Mouse (Mus musculus) urinary bladder, adult 18-20 months (tissue): Measurements from ENCODE around the gene Fam166b.

ENCODE experiments used
- DNase-seq, 2 experiments: peaks; one replicate each; pipeline ENCODE4 v3.0.0; 2022; ENCODE audit warnings: low spot score in 2 of 2, mixed read lengths in 2 of 2

The Fam166b gene

DNA sequence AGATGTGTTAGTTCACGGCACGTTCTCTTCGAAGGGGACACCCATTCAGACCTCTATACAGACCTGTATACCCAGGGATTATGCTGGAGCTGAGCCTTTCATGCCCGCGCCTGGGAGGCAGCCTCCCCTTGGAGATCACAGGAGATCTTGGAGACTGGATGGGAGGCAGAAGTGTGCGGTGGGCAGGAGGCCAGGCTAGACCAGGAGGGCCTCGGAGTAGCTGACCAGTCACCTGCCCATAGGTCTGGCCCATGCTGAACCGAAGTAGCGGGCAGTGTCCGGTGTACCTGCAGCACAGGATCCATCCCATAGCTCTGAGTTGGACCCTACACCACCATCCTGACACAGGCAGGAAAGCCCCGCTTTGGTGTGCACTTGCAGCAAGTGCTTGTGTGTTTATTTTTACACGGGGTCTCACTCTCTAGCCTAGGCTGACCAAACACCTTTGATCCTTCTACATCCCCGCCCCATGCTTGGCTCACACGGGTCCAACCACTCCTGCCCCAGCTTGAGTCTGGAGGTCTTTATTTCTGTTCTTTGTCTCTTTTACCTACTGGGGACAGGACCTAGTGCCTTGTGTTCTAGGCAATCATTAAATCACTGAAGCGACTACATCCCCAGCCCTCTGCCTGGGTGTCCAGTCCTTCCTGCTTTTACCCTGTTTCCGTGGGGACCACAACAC is 613 bp downstream of the Fam166b start:
- DNase-seq: no peak

DNA sequence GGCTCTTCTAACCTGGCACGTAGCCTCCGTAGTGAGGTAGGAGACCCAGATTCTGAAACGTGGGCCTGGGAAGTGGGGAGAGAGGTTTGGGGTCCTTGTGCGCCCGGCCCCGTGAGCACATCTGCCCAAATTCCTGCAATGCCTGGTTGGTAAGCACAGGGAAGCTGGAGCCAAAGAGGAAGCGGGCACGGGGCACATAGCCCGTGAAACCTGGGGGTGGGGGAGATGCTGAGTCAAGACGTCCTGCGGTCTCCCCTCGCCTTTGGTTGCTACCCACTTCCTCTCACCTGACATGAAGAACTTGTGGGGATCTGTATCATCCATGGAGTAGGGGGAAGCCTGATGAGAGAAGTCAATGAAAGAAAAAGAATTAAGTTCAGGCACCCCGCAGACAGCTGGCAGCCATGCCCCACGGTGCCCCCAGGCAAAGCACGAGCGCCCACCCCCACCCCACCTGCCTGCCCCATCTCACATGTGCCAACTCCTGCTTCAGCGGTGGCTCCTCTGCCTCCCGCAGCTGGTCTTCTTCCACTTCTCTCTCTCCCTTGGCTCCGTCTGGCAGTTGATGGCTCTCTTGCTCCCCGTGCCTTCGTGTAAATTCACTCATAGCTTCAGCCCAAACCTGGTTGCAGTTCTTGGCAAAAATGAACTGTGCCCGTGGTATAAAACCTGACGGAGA is 1.3 kb downstream of the Fam166b start:
- DNase-seq: no peak

DNA sequence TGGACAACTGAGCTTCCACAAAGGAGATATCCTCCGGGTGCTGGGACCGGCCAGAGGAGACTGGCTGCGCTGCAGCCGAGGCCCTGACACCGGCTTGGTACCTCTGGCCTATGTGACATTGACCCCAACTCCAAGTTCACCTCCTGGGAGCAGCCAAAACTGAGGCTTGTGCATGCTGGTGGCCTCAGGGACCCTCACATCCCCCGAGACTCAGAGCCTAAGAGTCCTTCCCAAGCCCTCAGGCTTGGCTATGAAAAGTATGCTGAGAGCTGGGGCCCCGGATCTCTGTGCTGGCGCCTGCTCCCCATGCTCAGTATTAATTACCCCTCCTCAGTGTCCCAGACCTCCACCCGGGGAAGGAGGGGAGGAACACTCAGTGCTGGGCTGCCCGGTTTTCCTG is 2.4 kb downstream of the Fam166b start:
- DNase-seq: no peak

DNA sequence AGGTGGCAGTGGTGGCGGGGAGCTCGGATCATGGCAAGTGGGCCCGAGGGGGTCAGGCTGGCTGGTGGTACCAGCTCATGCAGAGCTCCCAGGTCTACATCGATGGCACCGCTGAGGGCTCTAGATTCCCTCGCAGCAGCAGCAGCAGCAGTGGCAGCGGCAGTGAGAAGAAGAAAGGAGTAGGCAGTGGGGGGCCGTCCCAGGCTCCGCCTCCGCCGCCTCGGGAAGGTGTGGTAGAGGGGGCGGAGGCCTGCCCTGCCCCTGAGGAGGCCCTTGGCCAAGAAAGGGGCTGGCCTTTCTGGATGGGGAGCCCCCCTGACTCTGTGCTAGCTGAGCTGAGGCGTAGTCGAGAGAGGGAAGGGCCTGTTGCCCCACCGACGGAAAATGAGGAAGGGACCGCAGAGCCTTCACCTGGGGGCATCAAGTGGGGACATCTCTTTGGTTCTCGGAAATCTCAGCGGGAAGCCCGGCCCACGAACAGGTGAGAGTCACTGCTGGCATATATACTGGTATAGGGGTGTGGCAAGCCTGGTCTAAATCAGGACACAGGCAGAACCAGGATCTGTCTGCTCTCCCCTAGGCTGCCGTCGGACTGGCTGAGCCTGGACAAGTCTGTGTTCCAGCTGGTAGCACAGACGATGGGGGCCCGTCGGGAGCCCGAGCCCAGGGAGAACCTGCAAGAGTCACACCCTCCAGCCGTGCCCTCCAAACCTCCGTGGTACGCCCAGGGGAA is 3.1 kb downstream of the Fam166b start:
- no peak for DNase-seq

DNA sequence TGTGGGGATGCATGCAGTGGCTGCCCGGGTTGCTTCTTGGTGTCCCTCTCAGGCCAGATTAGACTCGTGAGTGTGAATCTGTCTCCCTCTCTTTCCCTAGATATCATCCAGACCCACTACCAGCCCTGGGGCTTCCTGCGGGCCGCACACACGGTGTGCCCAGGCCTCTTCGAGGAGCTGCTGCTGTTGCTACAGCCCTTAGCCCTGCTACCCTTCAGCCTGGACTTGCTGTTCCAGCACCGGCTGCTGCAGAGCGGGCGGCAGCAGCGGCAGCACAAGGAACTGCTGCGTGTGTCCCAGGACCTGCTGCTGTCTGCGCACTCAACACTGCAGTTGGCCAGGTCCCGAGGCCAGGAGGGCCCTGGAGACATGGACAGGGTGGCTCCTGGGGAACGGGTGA is 3.7 kb downstream of the Fam166b start:
- no peak for DNase-seq

DNA sequence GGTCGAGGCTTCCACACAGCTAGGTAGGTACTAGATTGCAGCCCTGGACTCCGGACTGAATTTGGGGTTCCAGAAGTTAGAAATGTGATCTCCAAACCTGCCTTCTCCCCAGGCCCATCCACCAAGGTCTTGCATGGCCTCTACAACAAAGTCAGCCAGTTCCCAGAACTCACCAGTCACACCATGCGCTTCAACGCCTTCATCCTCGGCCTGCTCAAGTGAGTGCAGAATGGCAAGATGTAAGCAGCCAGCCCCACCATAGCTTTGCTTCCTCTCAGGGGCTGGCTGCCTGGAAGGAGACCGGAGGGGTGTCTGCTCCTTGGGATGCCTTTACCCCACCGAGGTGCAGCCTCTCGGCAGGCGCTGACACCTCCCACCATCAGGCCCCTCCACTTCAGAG is 4.9 kb downstream of the Fam166b start:
- no peak for DNase-seq

DNA sequence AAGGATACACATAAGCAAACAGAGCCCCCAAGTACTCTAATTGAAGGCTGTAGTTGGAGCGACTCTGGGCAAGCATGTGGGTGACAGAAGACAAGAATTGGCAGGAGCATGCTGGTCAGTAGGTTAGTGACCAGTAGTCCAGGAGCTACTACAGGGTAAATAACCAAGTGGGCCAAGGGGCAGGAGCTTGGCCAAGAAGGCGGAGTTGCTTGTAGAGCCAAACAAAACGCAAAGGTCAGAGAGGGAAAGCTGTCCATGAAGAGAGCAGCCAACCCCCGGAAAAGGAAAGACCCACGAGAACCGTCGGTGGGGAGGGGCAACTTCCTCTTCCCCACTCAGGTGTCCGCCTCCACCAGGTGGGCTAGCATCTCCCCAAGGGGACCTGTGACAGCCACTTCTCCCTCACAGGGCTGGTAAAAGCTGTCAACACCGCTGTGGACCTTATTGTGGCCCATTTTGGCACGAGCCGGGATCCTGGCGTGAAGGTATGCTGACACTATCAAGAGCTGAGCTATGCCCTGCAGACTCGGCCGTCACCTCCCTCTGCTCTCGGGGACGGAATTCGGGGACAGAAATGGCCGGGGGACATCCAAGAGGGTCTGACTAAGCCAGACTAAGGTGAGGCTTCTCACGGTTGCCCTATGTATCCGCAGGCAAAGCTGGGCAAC is 5.5 kb downstream of the Fam166b start:
- no peak for DNase-seq

DNA sequence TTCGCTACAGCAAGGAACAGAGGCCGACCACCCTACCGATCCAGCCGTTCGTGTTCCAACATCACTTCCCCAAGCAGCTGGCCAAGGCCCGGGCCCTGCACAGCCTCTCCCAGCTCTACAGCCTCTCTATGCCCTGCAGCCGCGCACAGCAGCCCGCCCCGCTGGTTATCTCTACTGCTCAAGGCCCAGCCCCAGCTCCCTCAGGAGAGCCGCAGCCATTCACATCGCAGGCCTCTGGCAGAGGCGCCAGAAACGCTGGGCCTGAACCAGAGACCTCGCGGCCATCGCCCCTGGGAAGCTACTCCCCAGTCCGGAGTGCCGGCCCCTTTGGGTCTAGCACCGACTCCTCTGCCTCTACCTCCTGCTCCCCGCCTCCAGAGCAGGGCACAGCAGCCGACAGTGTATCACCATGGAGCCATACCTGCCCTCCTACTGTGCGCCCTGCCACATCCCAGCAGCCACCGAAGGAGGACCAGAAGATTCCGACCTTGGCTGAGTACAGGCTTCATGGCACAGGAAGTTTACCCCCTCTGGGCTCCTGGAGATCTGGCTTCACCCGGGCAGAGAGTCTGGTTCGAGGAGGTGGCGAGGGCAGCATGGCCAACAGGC is 7.2 kb downstream of the Fam166b start:
- no peak for DNase-seq

DNA sequence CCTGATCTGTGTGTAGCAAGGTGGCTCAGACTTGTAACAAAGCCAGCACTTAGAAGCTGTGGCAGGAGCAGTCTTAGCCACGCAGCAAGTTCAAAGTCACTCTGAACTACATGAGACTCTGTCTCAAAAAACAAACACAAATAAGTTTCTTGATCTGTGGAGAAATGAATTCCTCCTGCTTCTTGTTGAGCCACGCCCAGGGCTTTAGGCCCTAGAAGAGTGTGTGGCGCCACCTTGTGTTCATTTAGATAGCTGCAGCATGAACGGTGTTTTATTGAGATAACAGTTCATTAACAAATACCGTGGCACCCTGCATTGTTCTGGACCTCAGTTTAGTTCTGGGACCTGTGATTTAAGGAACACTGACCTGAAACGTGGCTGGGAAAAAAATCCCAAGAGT is 8.6 kb downstream of the Fam166b start:
- DNase-seq: peak; percentile 59 to 62

DNA sequence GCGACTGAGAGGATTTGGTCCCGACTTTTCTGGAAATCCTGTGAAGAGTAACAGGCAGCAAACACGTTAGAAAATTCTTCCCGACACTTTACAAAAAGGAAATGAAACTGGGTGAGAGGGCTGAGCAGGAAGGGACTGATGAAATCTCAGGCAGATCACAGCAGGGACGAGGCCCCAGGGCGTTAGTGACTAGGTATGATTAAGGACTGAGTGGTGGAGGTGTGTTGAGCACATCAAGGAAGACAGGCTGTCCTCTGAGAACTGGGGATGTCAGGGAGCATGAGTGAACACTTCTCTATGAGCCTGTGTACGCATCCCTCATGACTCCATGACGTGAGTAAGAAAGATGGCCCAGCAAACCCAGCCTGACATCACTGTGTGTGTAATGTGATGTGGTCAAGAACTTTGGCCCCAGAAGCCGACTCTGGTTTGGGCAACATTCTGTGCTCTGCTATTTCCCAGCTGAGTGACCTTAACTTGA is 9.1 kb downstream of the Fam166b start:
- no peak for DNase-seq

DNA sequence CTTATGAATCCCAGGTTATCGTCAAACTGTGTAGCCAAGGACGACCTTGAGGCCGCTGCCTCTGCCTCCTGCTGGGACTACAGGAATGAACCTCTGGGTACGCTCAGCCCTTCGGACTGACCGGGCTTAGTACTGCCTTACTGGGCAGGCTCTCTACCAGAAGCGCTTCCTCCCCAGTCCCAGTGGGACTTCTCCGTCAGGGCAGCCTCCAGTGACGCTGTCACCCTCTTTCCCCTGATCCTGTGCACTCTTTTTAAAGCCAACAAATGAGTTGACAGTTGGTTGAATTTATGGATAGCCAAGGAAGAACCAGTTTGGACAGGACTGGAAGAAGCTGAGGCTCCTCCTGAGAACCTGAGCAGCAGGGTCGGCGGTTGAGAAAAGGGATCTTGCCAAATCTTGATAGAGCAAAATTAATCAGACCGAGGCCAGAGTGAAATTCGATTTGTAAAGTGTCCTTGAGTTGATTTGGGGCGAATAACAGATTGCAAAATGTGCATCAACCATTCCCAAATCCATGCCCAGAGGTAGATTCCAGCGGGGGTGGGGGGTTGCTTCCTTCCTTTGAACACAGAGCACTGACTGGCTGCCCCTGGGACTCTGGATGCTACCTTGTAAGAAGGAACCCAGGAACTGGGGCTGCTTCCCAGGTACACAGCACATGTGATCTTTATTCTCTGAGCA is 9.8 kb downstream of the Fam166b start:
- no peak for DNase-seq

DNA sequence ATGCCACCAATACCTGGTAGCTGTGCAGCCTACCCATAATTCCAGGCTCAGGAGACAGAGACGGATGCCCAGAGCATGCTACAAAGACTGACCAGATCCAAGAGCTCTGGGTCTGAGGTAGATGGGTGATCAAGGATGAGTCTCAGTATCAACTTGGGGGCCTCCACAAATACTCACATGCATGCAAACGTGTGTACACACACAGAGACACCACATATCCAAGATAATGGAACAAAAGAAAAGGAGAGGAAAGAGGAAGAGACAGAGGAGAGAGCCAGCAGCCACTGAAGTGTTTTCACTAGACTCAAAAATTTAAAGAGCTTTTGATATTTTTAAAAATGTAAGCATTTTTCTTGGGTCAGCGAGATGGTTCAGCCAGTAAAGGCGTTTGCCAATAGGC is 10.5 kb downstream of the Fam166b start:
- no peak for DNase-seq

DNA sequence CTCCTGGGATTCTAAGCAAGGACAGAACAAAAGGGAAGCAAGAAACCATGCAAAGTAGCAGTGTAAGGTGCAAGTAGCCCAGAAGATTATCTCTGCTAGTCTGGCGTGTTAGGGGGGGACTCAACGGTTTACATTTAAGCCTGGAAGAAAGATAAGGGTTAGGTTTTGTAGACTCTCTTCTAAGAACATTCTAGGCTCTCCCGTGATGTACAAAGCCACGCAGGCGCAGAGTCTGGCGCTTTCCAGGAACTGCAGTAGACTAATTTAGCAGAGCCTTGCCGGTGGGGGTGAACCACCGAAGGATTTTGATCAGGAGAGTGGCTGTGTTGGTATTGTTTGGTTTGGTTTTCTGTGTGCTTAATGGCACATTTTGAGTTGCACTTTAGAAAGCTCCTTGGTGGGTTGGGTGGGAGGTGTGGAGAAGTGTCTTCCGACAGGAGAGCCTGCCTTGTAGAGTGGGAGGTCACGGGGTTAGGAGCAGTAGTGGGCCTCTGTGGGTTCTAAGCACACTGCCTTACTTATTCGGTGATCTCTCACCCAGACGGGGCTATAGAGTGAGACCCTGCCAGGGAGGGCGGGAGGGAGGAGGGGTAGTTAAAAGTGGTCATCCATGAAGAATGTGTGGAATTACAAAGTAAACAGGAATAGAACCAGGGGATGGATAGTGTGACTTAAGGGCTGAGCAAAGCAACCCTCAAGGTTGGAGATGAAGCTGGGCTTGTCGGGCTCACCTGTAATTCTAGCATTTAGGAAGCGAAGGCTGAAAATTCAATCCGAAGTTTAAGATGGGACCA is 11.5 kb downstream of the Fam166b start:
- no peak for DNase-seq

DNA sequence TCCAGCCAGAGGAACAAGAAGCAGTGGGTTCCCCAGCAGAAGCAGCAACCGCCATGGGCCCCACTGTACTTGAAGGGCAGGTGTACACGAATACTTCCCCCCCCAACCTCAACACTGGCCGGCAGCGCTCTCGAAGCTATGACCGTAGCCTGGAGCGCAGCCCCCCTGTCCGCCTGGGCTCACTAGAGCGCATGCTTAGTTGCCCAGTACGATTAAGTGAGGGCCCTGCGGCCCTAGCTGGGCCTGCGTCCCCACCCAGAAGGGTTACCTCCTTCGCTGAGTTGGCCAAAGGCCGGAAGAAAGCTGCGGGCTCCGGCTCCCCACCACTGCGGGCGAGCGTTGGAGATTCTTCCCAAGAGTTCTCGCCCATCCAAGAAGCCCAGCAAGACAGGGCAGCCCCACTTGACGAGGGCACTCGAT is 12.9 kb downstream of the Fam166b start:
- DNase-seq: no peak

DNA sequence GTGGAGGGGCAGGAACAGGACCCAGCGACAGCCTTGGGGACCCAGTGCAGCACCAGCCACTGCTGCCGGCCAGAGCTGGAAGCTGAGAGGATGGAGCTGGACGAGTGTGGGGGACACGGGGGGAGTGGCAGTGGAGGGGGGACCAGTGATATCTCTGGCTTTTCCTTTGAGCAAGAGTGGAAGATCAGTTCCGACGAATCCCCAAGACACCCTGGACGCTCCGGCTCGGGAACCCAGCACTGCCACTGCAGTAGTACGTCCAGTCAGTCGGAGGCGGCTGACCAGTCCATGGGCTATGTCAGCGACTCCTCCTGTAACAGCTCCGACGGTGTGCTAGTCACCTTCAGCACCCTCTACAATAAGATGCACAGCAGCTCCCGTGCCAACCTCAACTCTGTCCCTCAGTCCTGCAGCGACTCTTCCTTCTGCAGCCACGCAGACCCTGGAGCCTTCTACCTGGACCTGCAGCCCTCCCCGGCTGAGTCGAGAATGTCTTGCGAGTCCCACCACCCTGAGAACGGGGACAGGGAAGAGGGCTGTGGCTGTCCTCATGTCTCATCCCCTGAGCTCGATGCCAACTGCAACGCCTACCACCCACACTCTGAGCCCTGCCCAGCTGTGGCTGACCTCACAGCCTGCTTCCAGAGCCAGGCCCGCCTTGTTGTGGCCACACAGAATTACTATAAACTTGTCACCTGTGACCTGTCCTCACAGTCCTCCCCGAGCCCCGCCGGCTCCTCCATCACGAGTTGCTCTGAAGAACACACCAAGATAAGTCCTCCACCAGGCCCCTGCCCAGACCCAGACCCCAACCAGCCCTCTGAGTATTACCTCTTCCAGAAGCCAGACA is 13.5 kb downstream of the Fam166b start:
- DNase-seq: no peak

DNA sequence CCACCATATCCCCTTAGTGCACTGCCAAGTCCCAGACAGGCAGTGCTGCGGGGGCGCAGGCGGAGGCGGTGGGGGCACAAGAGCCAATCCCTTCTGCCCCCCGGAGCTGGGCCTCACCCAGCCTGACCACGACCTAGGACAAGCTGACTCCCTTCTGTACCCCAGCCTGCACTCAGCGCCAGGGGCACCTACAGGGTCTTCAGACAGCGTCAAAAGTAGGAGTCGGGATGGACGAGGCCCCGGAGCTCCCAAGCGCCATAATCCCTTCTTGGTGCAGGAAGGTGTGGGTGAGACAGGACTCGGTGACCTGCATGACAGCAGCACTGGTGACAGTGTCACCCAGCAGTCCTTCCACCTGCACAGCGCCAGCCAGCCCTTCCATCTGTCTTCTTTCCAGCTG is 14.2 kb downstream of the Fam166b start:
- DNase-seq: no peak

DNA sequence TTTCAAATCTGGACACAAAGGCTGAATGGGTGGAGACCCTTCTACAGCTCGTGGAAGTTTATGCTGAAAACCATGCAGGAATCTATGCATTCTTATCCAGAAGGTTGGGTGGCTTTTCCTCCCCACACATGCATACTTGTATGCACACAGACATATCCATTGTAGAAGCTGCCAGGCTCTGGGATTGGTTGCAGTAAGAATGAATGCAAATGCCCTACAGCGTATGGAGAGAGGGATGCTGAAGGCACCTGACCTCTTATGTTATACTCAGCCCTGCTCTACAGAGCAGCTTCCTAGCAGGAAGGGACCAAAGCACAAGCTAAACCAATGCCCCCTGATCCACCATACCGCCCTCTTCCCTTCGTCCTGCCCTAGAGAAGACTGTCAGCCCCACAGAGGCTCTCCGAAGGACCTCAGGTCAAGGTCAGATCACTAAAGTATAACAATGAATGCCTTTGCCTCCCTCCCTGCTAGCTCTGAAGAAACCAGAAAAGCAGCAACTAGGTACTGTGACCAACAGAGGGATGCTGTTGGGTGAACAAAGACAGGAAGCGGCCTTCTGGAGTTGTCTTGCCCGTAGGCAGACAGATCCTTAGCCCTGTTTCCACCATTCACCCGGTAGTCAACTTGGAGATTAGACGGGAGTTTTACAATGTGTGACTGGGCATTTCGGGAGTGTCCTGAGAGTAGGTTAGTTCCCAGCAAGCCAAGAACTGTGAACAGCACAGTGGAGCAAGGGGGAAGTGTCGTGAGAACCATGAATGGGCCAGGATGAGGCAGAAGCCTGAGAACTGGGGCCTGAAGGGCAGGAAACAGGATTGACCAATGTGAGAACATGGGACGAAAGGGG is 21.6 kb downstream of the Fam166b start:
- DNase-seq: no peak

DNA sequence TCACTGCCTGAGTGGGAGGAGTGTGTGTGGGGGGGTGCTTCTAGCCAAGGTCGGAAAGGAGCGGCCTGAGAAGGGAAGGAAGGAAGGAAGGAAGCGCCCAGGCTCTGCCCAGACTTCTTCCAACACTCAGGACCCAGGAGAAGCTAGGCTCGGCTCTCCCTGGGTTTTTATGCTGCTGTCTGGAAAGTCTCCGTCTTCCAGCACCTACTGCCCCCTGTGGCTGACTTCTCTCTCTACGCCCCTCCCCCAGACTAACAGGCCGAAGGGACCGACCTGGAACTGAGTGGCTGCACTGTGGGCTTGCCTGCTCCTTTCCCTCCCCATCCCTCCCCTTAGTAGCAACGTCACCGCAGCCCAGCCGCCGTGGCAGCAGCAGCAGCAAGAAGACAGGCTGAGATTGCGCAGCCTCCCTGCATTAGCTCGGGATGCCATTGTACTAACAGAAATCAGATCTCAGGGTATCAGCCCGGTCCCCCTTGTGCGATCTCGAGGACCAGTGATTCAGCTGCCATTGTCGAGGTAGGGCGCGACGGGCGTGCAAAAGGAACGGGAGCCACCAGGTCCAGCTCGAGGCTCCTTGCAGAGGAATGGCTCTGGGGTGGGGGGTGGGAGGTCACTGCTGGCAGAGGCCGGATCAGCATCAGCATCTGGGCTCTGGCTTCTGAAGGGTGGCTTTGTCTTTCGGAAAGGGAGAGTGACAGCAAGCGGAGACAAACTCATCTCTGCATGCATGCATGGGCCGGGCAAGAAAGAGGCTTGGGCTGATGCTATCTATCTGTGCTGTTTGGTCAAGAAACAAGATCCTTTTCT is 22.6 kb downstream of the Fam166b start:
- peak; percentile 31 to 74 for DNase-seq
